Comparison of ENCODE assay signal across 9 mouse cellular contexts in genomic region chr3:145681348-145681935, GRCm38 (mm10). TPM values are rescaled to one million over a fixed set of nuclear protein-coding genes. Genes with fewer than 3 reads are reported as not detected.
DNase-seq lines count a peak whose midpoint lies in the region; ATAC-seq lines count a peak whose summit lies in the region.
"Had no signal": no experiment of that assay in that cellular context is flagged by ENCODE, and none has a peak within 500 bp of the region (broad histone marks: within the 10 kb centered on the region; RNA-seq: fewer than 3 reads in every experiment).

No protein-coding gene starts in this region.

- no peak for DNase-seq in frontal cortex, postnatal 25 days (ENCODE audit: low spot score in 2 of 2)
- DNase-seq in Muller cell, postnatal 12 days (ENCODE audit: inconsistent ontology term), result peak; percentile 88
- DNase-seq in forebrain, embryonic 14.5 days (ENCODE audit: low spot score), result peak; percentile 88
- peak; percentile 64 to 65 for DNase-seq in kidney, postnatal 36 days
- peak; percentile 15 for DNase-seq in right cerebral cortex, postnatal 14 days
- DNase-seq in thymus, postnatal 0 days (ENCODE audit: low spot score), result no peak

- H3K27me3 ChIP-seq in forebrain, embryonic 14.5 days (replicated peaks; ENCODE audit: control insufficient read depth, insufficient read depth, low read length), result no peaks in the 10 kb centered on the region
- no peaks in the 10 kb centered on the region for H3K27me3 ChIP-seq in liver, embryonic 12.5 days (replicated peaks)
- H3K27me3 ChIP-seq: liver, embryonic 15.5 days had no signal

- H3K9ac ChIP-seq in forebrain, embryonic 14.5 days (ENCODE audit: low read length), result no peak overlapping the region
- H3K9ac ChIP-seq in liver, embryonic 12.5 days, result no peak overlapping the region
- H3K9ac ChIP-seq: liver, embryonic 15.5 days had no signal

- 33% methylated on average over 10 of the region's 10 CpGs for WGBS in forebrain, embryonic 14.5 days
- 80% methylated on average over 10 of the region's 10 CpGs for WGBS in liver, embryonic 12.5 days (ENCODE audit: insufficient replicate concordance)

- ATAC-seq in frontal cortex, adult (ENCODE audit: low TSS enrichment), result peak; percentile 50; the same call in 1 of the 2 replicates
- peak; percentile 90 for ATAC-seq in forebrain, embryonic 14.5 days
- ATAC-seq in liver, embryonic 12.5 days, result no peak

- H3K27ac ChIP-seq in forebrain, embryonic 14.5 days (ENCODE audit: low read depth, low read length), result peak overlapping the region; percentile 71
- H3K27ac ChIP-seq in liver, embryonic 12.5 days, result no peak overlapping the region
- H3K27ac ChIP-seq: liver, embryonic 15.5 days had no signal

- no peaks in the 10 kb centered on the region for H3K4me1 ChIP-seq in forebrain, embryonic 14.5 days (ENCODE audit: control insufficient read depth, insufficient read depth, low read length)
- H3K4me1 ChIP-seq in liver, embryonic 12.5 days, result peaks cover 18% of the 10 kb centered on the region
- H3K4me1 ChIP-seq: liver, embryonic 15.5 days had no signal

- no peaks in the 10 kb centered on the region for H3K36me3 ChIP-seq in forebrain, embryonic 14.5 days (ENCODE audit: control insufficient read depth, insufficient read depth, low read length)
- H3K36me3 ChIP-seq in liver, embryonic 12.5 days, result no peaks in the 10 kb centered on the region
- H3K36me3 ChIP-seq: liver, embryonic 15.5 days had no signal

- H3K4me2 ChIP-seq in forebrain, embryonic 14.5 days (ENCODE audit: low read length), result peak overlapping the region; percentile 11; the same call in 1 of the 2 replicates
- no peak overlapping the region for H3K4me2 ChIP-seq in liver, embryonic 12.5 days
- H3K4me2 ChIP-seq: liver, embryonic 15.5 days had no signal

- no peaks in the 10 kb centered on the region for H3K9me3 ChIP-seq in forebrain, embryonic 14.5 days (replicated peaks; ENCODE audit: control insufficient read depth, low read length)
- H3K9me3 ChIP-seq in liver, embryonic 12.5 days (replicated peaks), result no peaks in the 10 kb centered on the region
- H3K9me3 ChIP-seq: liver, embryonic 15.5 days had no signal

- no peak overlapping the region for H3K4me3 ChIP-seq in forebrain, embryonic 14.5 days (ENCODE audit: low read depth, low read length)
- H3K4me3 ChIP-seq in liver, embryonic 12.5 days, result no peak overlapping the region
- H3K4me3 ChIP-seq: liver, embryonic 15.5 days had no signal

RNA-seq across cellular contexts. Expression of gene Ccn1, which starts 31.7 kb away (rescaled TPM):
- polyA plus RNA-seq in forebrain, embryonic 14.5 days (2014; fragmentation: Nextera tagmentation; extraction: Ambion mirVana), result 14.6 and 16.4 TPM in 2 replicates
- 11.1 and 11.3 TPM in 2 replicates for polyA plus RNA-seq in liver, embryonic 12.5 days (2016; fragmentation: Nextera tagmentation; extraction: Ambion mirVana)
- 5.7 and 8.0 TPM in 2 replicates for polyA plus RNA-seq in thymus, postnatal 0 days (2015; fragmentation: Nextera tagmentation; extraction: Ambion mirVana)

Comparison
In these comparisons a context has a peak if more than half of its experiments do, and no peak if none do; other contexts are left out.
1. DNase-seq: peak in Muller cell, postnatal 12 days (single experiment), forebrain, embryonic 14.5 days (single experiment), kidney, postnatal 36 days (2 of 2) and right cerebral cortex, postnatal 14 days (single experiment); none in frontal cortex, postnatal 25 days (0 of 2) and thymus, postnatal 0 days (single experiment).